ENCODE assay signal across 14 mouse cellular contexts in the genomic region with DNA sequence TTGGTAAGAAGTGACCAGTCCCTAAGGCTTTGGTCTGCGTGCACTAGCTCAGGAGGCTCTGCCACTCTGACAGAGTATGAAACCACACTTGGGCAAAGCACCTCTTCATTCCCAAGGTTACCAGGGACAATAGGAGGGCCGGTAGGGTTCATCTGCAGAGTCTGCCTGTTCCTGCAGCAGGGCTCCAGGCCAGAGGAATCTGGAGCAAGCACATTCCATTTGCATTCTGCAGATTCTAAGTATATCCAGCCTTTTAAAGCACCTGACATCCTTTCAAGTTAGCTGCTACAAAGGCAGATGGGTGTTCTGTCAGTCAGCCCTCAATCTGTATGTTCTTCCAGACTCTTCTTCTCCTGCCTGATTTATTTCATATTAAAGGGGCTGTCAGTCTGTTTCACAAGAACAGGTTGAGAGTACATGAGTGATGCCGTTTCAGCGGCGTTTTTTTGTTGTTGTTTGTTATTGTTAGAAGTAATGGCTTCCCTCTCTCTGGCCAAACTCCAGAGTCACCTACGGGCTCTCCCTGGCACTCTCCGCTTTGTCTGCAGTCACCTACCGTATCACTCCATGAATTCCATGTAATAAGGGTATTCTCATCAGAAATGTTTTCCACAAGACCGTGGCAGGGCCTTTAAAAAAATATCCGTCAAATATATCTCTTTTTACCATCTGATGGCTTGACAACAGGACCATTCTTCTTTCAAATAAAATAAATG.
DNase-seq lines count a peak whose midpoint lies in the region; ATAC-seq lines count a peak whose summit lies in the region.
"Had no signal": no experiment of that assay in that cellular context is flagged by ENCODE, and none has a peak within 500 bp of the region (broad histone marks: within the 10 kb centered on the region; RNA-seq: fewer than 3 reads in every experiment).

No protein-coding gene starts in this region.

- WGBS in heart, embryonic 15.5 days, result 66% methylated on average over 10 of the region's 10 CpGs

- DNase-seq in kidney, adult 11 months, result peak; percentile 44
- no peak for DNase-seq in kidney, postnatal 4 days
- DNase-seq in right cerebral cortex, adult 18-20 months, result peak; percentile 12
- DNase-seq in right cerebral cortex, postnatal 14 days, result no peak
- DNase-seq in lung, postnatal 4 days, result peak; percentile 11 to 46
- no peak for DNase-seq in cerebellum, adult 18-20 months
- DNase-seq: adrenal gland, adult 8-10 months; cerebellum, adult 9-10 months; gastrocnemius, postnatal 10 days; thymus, postnatal 25 days had no signal

- H3K4me1 ChIP-seq in heart, embryonic 15.5 days (replicated peaks), result no peaks in the 10 kb centered on the region

- peak overlapping the region; percentile 45; the same call in 1 of the 2 replicates for H3K27ac ChIP-seq in heart, embryonic 15.5 days
- H3K27ac ChIP-seq: limb, embryonic 12.5 days; neural tube, embryonic 12.5 days had no signal

- H3K27me3 ChIP-seq in heart, embryonic 15.5 days, result no peaks in the 10 kb centered on the region
- H3K27me3 ChIP-seq: neural tube, embryonic 12.5 days had no signal

- H3K9me3 ChIP-seq in heart, embryonic 15.5 days (replicated peaks), result no peaks in the 10 kb centered on the region
- H3K9me3 ChIP-seq: limb, embryonic 12.5 days; neural tube, embryonic 12.5 days had no signal

- H3K9ac ChIP-seq in heart, embryonic 15.5 days, result no peak overlapping the region
- H3K9ac ChIP-seq: limb, embryonic 12.5 days; neural tube, embryonic 12.5 days had no signal

- H3K4me2 ChIP-seq in heart, embryonic 15.5 days, result no peak overlapping the region
- H3K4me2 ChIP-seq: limb, embryonic 12.5 days; neural tube, embryonic 12.5 days had no signal

- H3K4me3 ChIP-seq in heart, embryonic 15.5 days, result no peak overlapping the region
- H3K4me3 ChIP-seq: limb, embryonic 12.5 days; neural tube, embryonic 12.5 days had no signal

- H3K36me3 ChIP-seq in heart, embryonic 15.5 days, result no peaks in the 10 kb centered on the region
- H3K36me3 ChIP-seq: limb, embryonic 12.5 days; neural tube, embryonic 12.5 days had no signal

- ATAC-seq in heart, embryonic 15.5 days (replicated peaks; ENCODE audit: insufficient number of reproducible peaks, insufficient read depth, low FRiP score, low read depth), result no peak
- ATAC-seq in granulocyte monocyte progenitor cell, adult 5-6 weeks (replicated peaks; ENCODE audit: poor library complexity, severe bottlenecking), result no peak

Comparison
In these comparisons a context has a peak if more than half of its experiments do, and no peak if none do; other contexts are left out.
1. DNase-seq: peak in kidney, adult 11 months (single experiment), right cerebral cortex, adult 18-20 months (single experiment) and lung, postnatal 4 days (2 of 2); none in kidney, postnatal 4 days (0 of 2), right cerebral cortex, postnatal 14 days (single experiment) and cerebellum, adult 18-20 months (0 of 2).